Mouse (Mus musculus) limb, embryonic 12.5 days (tissue): ENCODE data around the gene C2. TPM values are rescaled to one million over a fixed set of nuclear protein-coding genes. Genes with fewer than 3 reads are reported as not detected.
"Not testable (repeated sequence)": the region's sequence is repeated elsewhere in the genome, so short reads cannot be mapped to it uniquely, and the experiment has no call there.

Source experiments
- ATAC-seq: fragments of 200-750 bp; cut with Nextera tagmentation; 2 replicates; pipeline ENCODE4 v1.8.0; 2017; ENCODE audit warnings: low read depth, moderate TSS enrichment; ENCODE audit not compliant: insufficient number of reproducible peaks, insufficient read depth, low FRiP score, low TSS enrichment
- H3K27ac ChIP-seq: fragments of 300-500 bp; sonication (generic); 2 replicates; pipeline ENCODE4 v1.5.1; 2016; ENCODE audit warnings: mild to moderate bottlenecking, moderate library complexity
- H3K27me3 ChIP-seq: fragments of 300-500 bp; sonication (generic); 2 replicates; pipeline ENCODE4 v1.6.1; 2016; ENCODE audit warnings: mild to moderate bottlenecking, moderate library complexity
- H3K36me3 ChIP-seq: fragments of 300-500 bp; sonication (generic); 2 replicates; pipeline ENCODE4 v1.6.1; 2016; ENCODE audit warnings: mild to moderate bottlenecking, moderate library complexity
- H3K4me1 ChIP-seq: fragments of 300-500 bp; sonication (generic); replicated peaks from 2 replicates; pipeline ENCODE4 v1.6.1; 2016
- H3K4me2 ChIP-seq: fragments of 300-500 bp; sonication (generic); 2 replicates; pipeline ENCODE4 v1.6.1; 2016; ENCODE audit warnings: mild to moderate bottlenecking, moderate library complexity
- H3K4me3 ChIP-seq: fragments of 300-500 bp; sonication (generic); replicated peaks from 2 replicates; pipeline ENCODE4 v1.5.1; 2016; ENCODE audit warnings: mild to moderate bottlenecking
- H3K9ac ChIP-seq: fragments of 300-500 bp; sonication (generic); replicated peaks from 2 replicates; pipeline ENCODE4 v1.6.1; 2016; ENCODE audit warnings: mild to moderate bottlenecking, moderate library complexity
- H3K9me3 ChIP-seq: fragments of 300-500 bp; sonication (generic); 2 replicates; pipeline ENCODE4 v1.6.1; 2016; ENCODE audit warnings: mild to moderate bottlenecking, moderate library complexity
- WGBS: fragments of 180-500 bp; shearing (Covaris S2); methylation state at CpG from one replicate; pipeline ENCODE4 v1.1.7; 2016; 5-methylcytosine and 5-hydroxymethylcytosine counted together
- polyA plus RNA-seq: library from polyadenylated mRNA; unstranded; fragments of >200 nt; fragmentation: Nextera tagmentation; extraction: Ambion mirVana; gene quantifications from 2 replicates; pipeline ENCODE4 v1.2.1, GENCODE M21; 2016

Gene C2
- polyA plus RNA-seq, 1 experiment from 2014 or later: 1.1 TPM

DNA sequence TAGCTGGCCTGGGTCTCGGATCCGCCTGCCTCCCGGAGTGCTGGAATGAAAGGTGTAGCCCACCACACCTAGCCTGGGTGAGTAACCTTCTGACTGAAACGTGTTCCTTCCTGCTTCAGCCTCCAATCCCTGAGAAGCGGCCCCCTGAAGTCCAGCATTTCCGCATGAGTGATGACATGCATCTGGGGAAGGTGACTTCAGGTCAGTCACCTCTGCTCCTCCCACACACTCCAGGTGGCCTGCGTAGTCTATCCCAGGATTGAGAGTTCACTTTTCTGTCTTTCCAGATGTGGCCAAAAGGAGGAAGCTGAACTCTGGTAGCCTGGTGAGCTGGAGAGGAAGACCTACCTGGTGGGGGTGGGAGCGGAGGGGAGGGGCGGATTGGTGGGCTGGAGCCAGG, 4.8 kb upstream of the C2 start:
- no peak overlapping the region for H3K9ac ChIP-seq
- no peak for ATAC-seq
- peaks cover 66% of the 10 kb centered on the region for H3K36me3 ChIP-seq
- no peak overlapping the region for H3K4me2 ChIP-seq
- WGBS: 91% methylated on average over 9 of the region's 9 CpGs
- peaks cover 14% of the 10 kb centered on the region for H3K4me1 ChIP-seq
- no peak overlapping the region for H3K27ac ChIP-seq
- no peaks in the 10 kb centered on the region for H3K9me3 ChIP-seq
- H3K27me3 ChIP-seq: no peaks in the 10 kb centered on the region
- H3K4me3 ChIP-seq: no peak overlapping the region

DNA sequence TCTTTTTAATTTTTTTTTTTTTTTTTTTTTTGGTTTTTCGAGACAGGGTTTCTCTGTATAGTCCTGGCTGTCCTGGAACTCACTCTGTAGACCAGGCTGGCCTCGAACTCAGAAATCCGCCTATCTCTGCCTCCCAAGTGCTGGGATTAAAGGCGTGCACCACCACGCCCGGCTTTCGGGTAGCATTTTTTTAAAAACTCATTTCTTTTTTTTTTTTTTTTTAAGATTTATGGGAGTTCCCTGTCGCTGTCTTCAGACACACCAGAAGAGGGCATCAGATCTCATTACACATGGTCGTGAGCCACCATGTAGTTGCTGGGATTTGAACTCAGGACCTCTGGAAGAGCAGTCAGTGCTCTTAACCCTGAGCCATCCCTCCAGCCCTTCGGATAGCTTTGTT, 3.9 kb upstream of the C2 start:
- not testable (repeated sequence) for H3K9ac ChIP-seq, H3K4me3 ChIP-seq, ATAC-seq, H3K27ac ChIP-seq, H3K9me3 ChIP-seq, H3K27me3 ChIP-seq, H3K4me2 ChIP-seq
- H3K4me1 ChIP-seq: peaks cover 22% of the 10 kb centered on the region
- WGBS: 93% methylated on average over 9 of the region's 10 CpGs
- peaks cover 57% of the 10 kb centered on the region for H3K36me3 ChIP-seq

GRCm38 (mm10) chr17:34900826-34901225, 2.8 kb upstream of the C2 start:
- H3K27ac ChIP-seq, H3K9ac ChIP-seq: not testable (repeated sequence)

DNA sequence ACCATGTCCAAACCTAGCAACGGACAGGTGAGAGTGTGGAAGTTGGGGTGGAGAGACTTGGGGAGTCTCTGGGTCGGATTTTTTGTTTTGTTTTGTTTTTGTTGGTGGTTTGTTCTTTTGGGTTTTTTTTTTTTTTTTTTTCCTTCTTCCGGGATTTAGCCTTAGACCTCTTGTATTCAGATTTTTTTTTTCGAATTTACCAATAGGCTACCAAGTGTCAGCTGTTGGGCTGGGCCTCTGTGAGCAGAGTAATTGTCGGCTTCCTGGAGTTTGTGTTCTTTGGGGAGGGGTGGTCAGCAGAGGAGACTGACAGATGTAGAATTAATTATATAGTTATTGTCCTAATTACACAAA, 1.8 kb upstream of the C2 start:
- WGBS: 4% methylated on average over 5 of the region's 5 CpGs
- peaks cover 40% of the 10 kb centered on the region for H3K4me1 ChIP-seq
- peak overlapping the region; percentile 91 for H3K4me2 ChIP-seq
- no peaks in the 10 kb centered on the region for H3K9me3 ChIP-seq
- peak overlapping the region; percentile 98 for H3K9ac ChIP-seq
- peak overlapping the region; percentile 97 for H3K27ac ChIP-seq
- no peaks in the 10 kb centered on the region for H3K27me3 ChIP-seq
- no peak for ATAC-seq
- peaks cover 51% of the 10 kb centered on the region for H3K36me3 ChIP-seq
- peak overlapping the region; percentile 99 for H3K4me3 ChIP-seq

More at GRCm38 (mm10) chr17:34900826-34901225, 2.8 kb upstream of the C2 start:
- H3K27me3 ChIP-seq, ATAC-seq, H3K4me3 ChIP-seq, H3K9me3 ChIP-seq: not testable (repeated sequence)
- peak overlapping the region; percentile 91; the same call in 1 of the 2 replicates for H3K4me2 ChIP-seq
- H3K36me3 ChIP-seq: peaks cover 57% of the 10 kb centered on the region
- peaks cover 33% of the 10 kb centered on the region for H3K4me1 ChIP-seq

GRCm38 (mm10) chr17:34899053-34899889, 1.2 kb upstream of the C2 start:
- Histone ChIP-seq H3K4me1 (peaks cover 40% of the 10 kb centered on the region), H3K36me3 (peaks cover 45% of the 10 kb centered on the region), H3K4me2 (peak overlapping the region; percentile 91), H3K9me3 (no peaks in the 10 kb centered on the region), H3K27me3 (no peaks in the 10 kb centered on the region), H3K4me3 (peak overlapping the region; percentile 99), H3K9ac (peak overlapping the region; percentile 98), H3K27ac (peak overlapping the region; percentile 97)
- ATAC-seq: no peak
- WGBS: 2% methylated on average over 43 of the region's 45 CpGs

- H3K9me3 ChIP-seq: no peaks in the 10 kb centered on the region
- H3K4me2 ChIP-seq: peak overlapping the region; percentile 91
- peak overlapping the region; percentile 97 for H3K27ac ChIP-seq
- peaks cover 40% of the 10 kb centered on the region for H3K4me1 ChIP-seq
- peak overlapping the region; percentile 98 for H3K9ac ChIP-seq
- no peak for ATAC-seq
- no peaks in the 10 kb centered on the region for H3K27me3 ChIP-seq
- H3K4me3 ChIP-seq: peak overlapping the region; percentile 99
- peaks cover 39% of the 10 kb centered on the region for H3K36me3 ChIP-seq
- WGBS: 1% methylated on average over 28 of the region's 47 CpGs
These were observed 614 bp upstream of the C2 start for GRCm38 (mm10) chr17:34898706-34899052.

DNA sequence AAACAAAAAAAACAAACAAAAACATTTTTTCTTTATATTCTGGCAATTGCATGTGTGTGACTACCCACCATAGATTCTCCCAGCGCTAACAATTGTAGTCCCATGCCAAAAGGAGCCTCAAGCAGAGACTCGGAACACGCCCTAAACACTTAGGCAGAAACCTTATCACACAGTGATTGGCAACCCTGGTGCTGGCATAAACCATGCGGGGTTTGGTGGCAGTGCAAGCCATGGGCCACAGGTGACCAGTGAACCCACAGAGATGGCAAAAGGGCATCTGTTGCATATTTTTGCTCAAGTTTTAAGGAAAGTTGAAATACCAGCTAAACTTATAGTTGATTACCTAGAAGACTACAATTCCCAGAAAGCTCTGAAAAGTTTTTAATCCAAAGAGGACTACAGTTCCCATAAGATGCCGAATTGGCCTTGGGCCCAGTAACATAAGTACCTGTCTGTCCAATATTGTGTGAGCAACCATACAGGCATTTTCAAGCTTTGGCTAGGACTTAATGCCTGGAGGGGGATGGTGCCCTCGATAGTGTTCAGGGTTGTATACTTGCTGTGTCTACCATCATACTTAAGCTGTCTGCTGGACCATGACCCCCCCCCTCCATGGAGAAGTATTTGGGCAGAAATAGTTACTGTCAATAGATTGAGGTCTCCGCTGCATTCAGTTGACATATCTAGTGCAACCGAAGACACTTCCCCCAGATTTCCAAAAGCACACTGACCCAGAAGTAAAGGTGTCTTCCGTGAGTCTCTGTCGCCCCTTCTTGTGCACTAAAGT, 499 bp downstream of the C2 start:
- 20% methylated on average over 10 of the region's 10 CpGs for WGBS
- Histone ChIP-seq H3K9ac (peak overlapping the region; percentile 98), H3K36me3 (peaks cover 28% of the 10 kb centered on the region), H3K27me3 (no peaks in the 10 kb centered on the region), H3K4me2 (peak overlapping the region; percentile 91), H3K27ac (peak overlapping the region; percentile 97), H3K4me3 (peak overlapping the region; percentile 99), H3K9me3 (no peaks in the 10 kb centered on the region), H3K4me1 (peaks cover 48% of the 10 kb centered on the region)
- ATAC-seq: no peak

DNA sequence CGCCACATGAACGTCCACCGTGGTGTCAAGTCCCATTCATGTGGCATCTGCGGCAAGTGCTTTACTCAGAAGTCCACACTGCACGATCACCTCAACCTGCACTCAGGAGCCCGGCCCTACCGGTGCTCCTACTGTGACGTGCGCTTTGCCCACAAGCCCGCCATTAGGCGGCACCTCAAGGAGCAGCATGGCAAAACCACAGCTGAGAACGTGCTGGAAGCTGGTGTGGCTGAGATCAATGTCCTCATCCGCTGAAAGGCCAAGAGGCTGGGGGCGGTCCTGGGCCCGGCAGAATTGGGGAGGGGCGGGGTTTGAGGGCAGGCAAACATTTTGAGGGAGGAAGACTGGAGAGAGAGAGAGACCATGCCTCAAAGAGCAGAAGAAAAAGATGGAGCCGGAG, 1.7 kb downstream of the C2 start:
- 85% methylated on average over 17 of the region's 17 CpGs for WGBS
- Histone ChIP-seq H3K4me3 (peak overlapping the region; percentile 88), H3K27ac (no peak overlapping the region), H3K4me1 (peaks cover 48% of the 10 kb centered on the region), H3K27me3 (no peaks in the 10 kb centered on the region), H3K9me3 (no peaks in the 10 kb centered on the region), H3K4me2 (peak overlapping the region; percentile 17; the same call in 1 of the 2 replicates), H3K36me3 (peaks cover 19% of the 10 kb centered on the region), H3K9ac (no peak overlapping the region)
- ATAC-seq: no peak

- H3K4me1 ChIP-seq: peaks cover 47% of the 10 kb centered on the region
- H3K9ac ChIP-seq: peak overlapping the region; percentile 92
- H3K4me3 ChIP-seq: peak overlapping the region; percentile 88
- H3K4me2 ChIP-seq: peak overlapping the region; percentile 87
- H3K27me3 ChIP-seq: no peaks in the 10 kb centered on the region
- H3K36me3 ChIP-seq: peaks cover 15% of the 10 kb centered on the region
- WGBS: 95% methylated on average over 15 of the region's 15 CpGs
- ATAC-seq: no peak
- peak overlapping the region; percentile 94 for H3K27ac ChIP-seq
- H3K9me3 ChIP-seq: no peaks in the 10 kb centered on the region
These were observed 2.3 kb downstream of the C2 start for GRCm38 (mm10) chr17:34895724-34896123.

DNA sequence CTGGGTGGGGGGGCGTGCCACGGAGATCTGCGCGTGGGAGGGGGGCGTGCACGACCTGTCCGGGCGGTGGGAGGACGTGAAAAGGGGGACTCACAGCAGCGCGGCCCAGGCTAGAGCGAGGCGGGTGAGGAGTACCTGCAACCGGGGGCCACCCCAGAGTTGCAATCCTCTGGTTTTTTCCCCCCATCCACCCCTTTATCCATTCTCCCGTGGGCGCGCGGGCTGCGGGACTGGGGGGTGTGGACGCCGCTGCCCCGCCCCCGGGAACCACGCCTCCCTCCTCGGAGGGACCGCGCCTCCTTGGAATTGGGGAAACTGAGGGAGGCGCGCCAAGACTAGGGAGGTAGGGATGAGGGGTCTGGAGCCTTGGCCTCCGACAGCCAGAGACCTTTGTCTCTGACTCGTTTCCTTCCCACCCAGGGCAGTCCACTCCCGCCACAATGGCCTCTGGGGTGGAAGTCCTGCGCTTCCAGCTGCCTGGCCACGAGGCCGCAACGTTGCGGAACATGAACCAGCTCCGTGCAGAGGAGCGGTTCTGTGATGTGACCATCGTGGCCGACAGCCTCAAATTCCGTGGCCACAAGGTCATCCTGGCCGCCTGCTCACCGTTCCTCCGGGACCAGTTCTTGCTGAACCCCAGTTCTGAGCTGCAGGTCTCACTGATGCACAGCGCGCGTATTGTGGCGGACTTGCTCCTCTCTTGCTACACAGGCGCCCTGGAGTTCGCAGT, 3.1 kb downstream of the C2 start:
- H3K4me2 ChIP-seq: peak overlapping the region; percentile 87
- H3K9me3 ChIP-seq: no peaks in the 10 kb centered on the region
- H3K36me3 ChIP-seq: peaks cover 15% of the 10 kb centered on the region
- peak overlapping the region; percentile 94 for H3K27ac ChIP-seq
- WGBS: 8% methylated on average over 49 of the region's 51 CpGs
- peaks cover 39% of the 10 kb centered on the region for H3K4me1 ChIP-seq
- ATAC-seq: peak; percentile 7; the same call in 1 of the 2 replicates
- H3K9ac ChIP-seq: peak overlapping the region; percentile 92
- no peaks in the 10 kb centered on the region for H3K27me3 ChIP-seq
- H3K4me3 ChIP-seq: peak overlapping the region; percentile 88

DNA sequence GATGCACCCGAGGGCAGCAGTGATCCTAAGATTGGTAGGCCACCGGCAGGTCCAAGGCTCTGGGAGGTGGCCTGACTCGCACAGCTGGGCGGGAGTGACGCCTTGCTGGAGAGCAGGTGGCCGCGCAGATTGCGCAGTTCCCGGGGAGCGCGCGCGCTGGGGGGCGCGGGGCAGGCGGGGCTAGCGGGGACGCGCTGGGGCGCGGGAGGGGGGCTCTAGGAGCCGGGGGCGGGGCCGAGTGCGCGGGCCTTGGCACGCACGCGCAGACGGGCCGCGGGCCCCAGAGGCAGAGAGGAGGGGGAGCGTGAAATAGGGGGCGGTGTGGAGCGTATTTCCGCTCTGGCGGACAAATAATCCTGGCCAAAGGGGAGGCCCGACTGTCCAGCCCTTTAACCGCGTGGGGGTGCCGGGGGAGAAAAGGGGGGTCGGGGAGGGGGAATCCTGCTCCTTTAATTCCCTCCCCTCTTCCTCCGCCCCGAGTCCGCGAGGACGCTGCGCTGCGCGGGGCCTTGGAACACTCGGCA, 3.9 kb downstream of the C2 start:
- Histone ChIP-seq H3K36me3 (peaks cover 15% of the 10 kb centered on the region), H3K4me2 (peak overlapping the region; percentile 87), H3K27ac (peak overlapping the region; percentile 94), H3K9ac (peak overlapping the region; percentile 92), H3K4me3 (peak overlapping the region; percentile 88), H3K9me3 (no peaks in the 10 kb centered on the region), H3K27me3 (no peaks in the 10 kb centered on the region), H3K4me1 (peaks cover 34% of the 10 kb centered on the region)
- peak; percentile 78 for ATAC-seq
- under 1% methylated on average over 35 of the region's 51 CpGs for WGBS
